Mouse (Mus musculus): ENCODE data around the gene Serinc5. TPM values are rescaled to one million over a fixed set of nuclear protein-coding genes. Genes with fewer than 3 reads are reported as not detected.

Gene Serinc5
- 10 to 100 TPM; 62.3 to 62.4 TPM for total RNA-seq (2021)
- long read RNA-seq, experiment 1, full-length matches to known transcripts: 60 of 89 reads
- long read RNA-seq, experiment 1, partial matches to known transcripts: 17 of 89 reads
- long read RNA-seq, experiment 1, other reads (novel, unspliced or antisense): 12 of 89 reads
- long read RNA-seq, experiment 2, full-length matches to known transcripts: 69 of 102 reads
- long read RNA-seq, experiment 2, partial matches to known transcripts: 6 of 102 reads
- long read RNA-seq, experiment 2, other reads (novel, unspliced or antisense): 27 of 102 reads

- Histone ChIP-seq H3K4me3 (peak within 1 kb of the TSS; percentile 100), H3K27ac (peak within 1 kb of the TSS; percentile 94)
- no peak; the same call in none of the 2 replicates for TF ChIP-seq CTCF (IDR thresholded peaks at IDR 0.05)
- peak; percentile 97 for DNase-seq (ENCODE audit: extremely low spot score in 1 of 2, low spot score in 2 of 2)
- intact Hi-C loops (cut with DNase I): loop anchor here (5.0 kb wide), 1 partner anchor 78 kb away; the partner anchor contains the start of gene Zfyve16
These were observed at the start of gene Serinc5 for GRCm38 (mm10) chr13:92610311-92611221. Gene Serinc5, plus strand, starts transcription at chr13:92611091.

- DNase-seq (ENCODE audit: extremely low spot score in 1 of 2, low spot score in 2 of 2): no peak
- no peak within 1 kb of the TSS for H3K4me3 ChIP-seq
- TF ChIP-seq CTCF (IDR thresholded peaks at IDR 0.05): no peak
- no peak within 1 kb of the TSS for H3K27ac ChIP-seq
- intact Hi-C loops (cut with DNase I): no loop called here
These were observed 34.8 kb upstream of the Serinc5 start, which contains the start of gene Spz1 for GRCm38 (mm10) chr13:92576072-92576471. Gene Spz1, minus strand, starts transcription at chr13:92576172.

DNA sequence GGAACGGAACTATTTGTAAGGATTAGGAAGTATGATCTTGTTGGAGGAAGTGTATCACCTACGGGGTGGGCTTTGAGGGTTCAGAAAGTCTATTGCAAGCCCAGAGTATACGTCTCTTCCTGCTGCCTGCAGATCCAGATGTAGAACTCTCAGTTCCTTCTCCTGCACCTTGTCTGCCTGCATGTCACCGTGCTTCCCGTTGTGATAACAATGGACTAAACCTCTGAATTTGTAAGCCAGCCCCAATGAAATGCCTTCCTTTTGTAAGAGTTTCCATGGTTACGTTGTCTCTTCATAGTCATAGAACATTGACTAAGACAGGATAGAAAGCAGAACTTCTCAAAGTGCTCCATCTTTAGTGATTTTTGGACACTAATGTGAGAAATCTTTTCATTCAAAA, 34.2 kb upstream of the Serinc5 start:
- Histone ChIP-seq H3K4me3 (no peak overlapping the region), H3K27ac (no peak overlapping the region)
- intact Hi-C loops (cut with DNase I): no loop called here
- DNase-seq (ENCODE audit: extremely low spot score in 1 of 2, low spot score in 2 of 2): no peak
- TF ChIP-seq CTCF (IDR thresholded peaks at IDR 0.05): no peak

DNA sequence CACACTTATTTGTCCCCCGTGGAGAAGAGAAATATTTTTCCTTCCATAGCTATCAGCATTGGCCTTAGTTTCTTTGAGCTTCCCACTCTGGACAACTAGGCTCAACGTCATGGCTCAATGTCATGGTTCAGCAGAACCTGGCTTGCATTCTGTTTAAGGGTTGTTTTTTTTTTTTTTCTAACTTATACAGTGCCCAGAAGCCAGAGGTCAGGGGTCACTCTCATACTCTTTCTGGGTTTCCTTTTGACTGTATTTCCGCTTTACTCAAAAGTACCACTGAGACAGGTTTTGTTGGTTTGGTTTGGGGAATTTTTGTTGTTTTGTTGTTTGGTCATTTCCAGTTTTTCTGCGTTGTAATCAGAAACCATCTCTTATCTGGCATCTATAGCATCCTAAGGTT, 32.7 kb upstream of the Serinc5 start:
- no peak for TF ChIP-seq CTCF (IDR thresholded peaks at IDR 0.05)
- intact Hi-C loops (cut with DNase I): no loop called here
- no peak overlapping the region for H3K4me3 ChIP-seq
- DNase-seq (ENCODE audit: extremely low spot score in 1 of 2, low spot score in 2 of 2): no peak
- H3K27ac ChIP-seq: no peak overlapping the region

GRCm38 (mm10) chr13:92580220-92581043, 30.5 kb upstream of the Serinc5 start:
- peak; percentile 63 to 67 for DNase-seq (ENCODE audit: extremely low spot score in 1 of 2, low spot score in 2 of 2)
- no peak overlapping the region for H3K4me3 ChIP-seq
- H3K27ac ChIP-seq: no peak overlapping the region
- intact Hi-C loops (cut with DNase I): loop anchor here (1.0 kb wide), 1 partner anchor 160 kb away; no protein-coding TSS in a partner anchor
- TF ChIP-seq CTCF (IDR thresholded peaks at IDR 0.05): peak; percentile 83

DNA sequence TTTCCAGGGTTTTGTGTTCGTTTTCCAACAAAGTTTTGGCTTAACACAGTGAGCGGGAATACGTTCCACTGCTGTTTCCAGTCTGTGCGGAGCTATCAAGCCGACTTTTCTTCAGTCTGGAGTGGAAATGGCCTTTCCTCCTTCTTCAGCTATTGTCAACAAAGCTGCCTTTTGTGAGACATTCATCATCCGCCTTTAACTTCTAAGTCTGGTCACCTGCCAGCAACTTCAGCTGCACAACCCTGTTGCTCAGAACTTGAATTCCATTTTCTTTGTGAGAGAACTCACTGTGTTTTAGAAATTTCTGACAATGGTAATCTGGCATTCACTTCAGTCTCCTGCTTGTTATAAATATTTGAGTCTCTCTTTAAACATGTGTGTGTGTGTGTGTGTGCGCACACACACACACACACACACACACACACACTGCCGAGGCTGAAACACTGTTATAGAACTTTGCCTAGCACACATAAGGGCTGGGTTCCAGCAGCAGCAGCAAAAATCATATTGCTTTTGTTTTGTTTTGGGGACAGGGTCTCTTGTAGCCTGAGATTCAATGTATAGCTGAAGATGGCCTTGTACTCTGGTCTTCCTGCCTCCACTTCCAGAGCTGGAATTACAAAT, 26.7 kb upstream of the Serinc5 start:
- TF ChIP-seq CTCF (IDR thresholded peaks at IDR 0.05): no peak
- Histone ChIP-seq H3K4me3 (no peak overlapping the region), H3K27ac (no peak overlapping the region)
- intact Hi-C loops (cut with DNase I): no loop called here
- DNase-seq (ENCODE audit: extremely low spot score in 1 of 2, low spot score in 2 of 2): no peak

- Histone ChIP-seq H3K27ac (no peak overlapping the region), H3K4me3 (no peak overlapping the region)
- no peak for TF ChIP-seq CTCF (IDR thresholded peaks at IDR 0.05)
- intact Hi-C loops (cut with DNase I): no loop called here
- no peak for DNase-seq (ENCODE audit: extremely low spot score in 1 of 2, low spot score in 2 of 2)
These were observed 22.2 kb upstream of the Serinc5 start for GRCm38 (mm10) chr13:92588704-92589103.

DNA sequence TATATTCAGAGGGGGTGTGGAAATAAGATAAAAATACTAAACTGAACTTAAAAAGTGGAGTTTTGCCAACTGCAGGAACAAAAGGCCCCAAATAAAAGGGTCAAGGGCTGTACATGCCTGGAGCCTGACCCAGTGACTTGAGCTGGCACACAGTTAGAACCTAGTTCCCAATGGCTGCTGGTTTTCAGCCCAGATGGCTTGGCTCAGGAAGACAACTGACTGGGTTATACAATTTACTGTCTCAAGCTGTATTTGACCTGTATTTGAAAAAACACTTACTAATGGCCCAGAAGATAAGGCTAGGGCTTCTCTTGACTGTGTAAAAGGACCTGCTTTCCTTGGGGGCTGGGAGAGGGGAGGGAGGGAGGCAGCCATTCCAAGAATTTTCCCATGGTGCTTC, 21.6 kb upstream of the Serinc5 start:
- no peak for TF ChIP-seq CTCF (IDR thresholded peaks at IDR 0.05)
- no peak overlapping the region for H3K27ac ChIP-seq
- no peak overlapping the region for H3K4me3 ChIP-seq
- DNase-seq (ENCODE audit: extremely low spot score in 1 of 2, low spot score in 2 of 2): no peak
- intact Hi-C loops (cut with DNase I): no loop called here

DNA sequence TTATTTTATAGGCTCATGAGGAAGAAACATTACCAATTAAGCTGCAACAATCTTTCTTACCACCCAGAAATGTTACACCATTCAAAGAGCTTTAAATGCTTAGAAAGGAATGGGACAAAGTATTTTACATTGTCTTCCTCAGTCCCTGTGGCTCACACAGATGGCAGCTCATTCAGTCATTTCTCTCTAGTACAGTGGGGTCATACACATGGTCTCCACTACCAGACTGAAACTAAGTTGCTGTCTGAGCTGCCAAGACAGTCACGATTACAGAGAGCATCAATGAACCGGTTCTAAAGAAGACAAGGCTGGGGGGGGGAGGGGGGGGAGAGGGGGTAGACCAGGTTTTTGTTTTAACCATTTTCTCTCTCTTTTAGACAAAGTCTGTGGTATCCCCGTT, 19.7 kb upstream of the Serinc5 start:
- no peak for TF ChIP-seq CTCF (IDR thresholded peaks at IDR 0.05)
- Histone ChIP-seq H3K27ac (no peak overlapping the region), H3K4me3 (no peak overlapping the region)
- DNase-seq (ENCODE audit: extremely low spot score in 1 of 2, low spot score in 2 of 2): no peak
- intact Hi-C loops (cut with DNase I): no loop called here

DNA sequence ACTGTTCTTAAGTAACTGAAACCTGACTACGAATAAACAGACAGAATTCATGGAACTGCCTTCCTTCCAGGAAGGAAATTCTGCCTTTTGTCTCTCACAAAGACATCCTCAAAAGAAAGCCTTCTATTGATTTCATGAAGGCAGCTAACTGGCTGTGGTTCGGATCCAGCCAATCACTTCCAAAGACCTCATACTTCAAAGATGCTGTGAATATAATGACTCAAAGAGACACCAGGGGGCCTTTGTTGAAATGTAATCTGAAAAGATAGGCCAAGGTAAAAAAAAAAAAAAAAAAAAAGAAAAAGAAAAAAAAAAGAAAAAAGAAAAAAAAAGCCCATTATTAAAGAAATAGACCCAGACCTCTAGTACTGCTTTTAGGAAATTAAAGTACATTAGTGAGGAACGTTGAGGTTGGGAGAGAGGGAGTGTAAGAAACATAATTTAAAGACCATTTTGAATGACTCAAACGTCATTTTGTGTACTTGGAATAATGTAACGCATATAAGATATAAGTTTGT, 18.6 kb upstream of the Serinc5 start:
- no peak for DNase-seq (ENCODE audit: extremely low spot score in 1 of 2, low spot score in 2 of 2)
- intact Hi-C loops (cut with DNase I): no loop called here
- no peak overlapping the region for H3K27ac ChIP-seq
- TF ChIP-seq CTCF (IDR thresholded peaks at IDR 0.05): no peak
- no peak overlapping the region for H3K4me3 ChIP-seq

All from left cerebral cortex, adult 2 months (tissue).